Mouse (Mus musculus): ENCODE data around the gene Igflr1.

The Igflr1 gene

DNA sequence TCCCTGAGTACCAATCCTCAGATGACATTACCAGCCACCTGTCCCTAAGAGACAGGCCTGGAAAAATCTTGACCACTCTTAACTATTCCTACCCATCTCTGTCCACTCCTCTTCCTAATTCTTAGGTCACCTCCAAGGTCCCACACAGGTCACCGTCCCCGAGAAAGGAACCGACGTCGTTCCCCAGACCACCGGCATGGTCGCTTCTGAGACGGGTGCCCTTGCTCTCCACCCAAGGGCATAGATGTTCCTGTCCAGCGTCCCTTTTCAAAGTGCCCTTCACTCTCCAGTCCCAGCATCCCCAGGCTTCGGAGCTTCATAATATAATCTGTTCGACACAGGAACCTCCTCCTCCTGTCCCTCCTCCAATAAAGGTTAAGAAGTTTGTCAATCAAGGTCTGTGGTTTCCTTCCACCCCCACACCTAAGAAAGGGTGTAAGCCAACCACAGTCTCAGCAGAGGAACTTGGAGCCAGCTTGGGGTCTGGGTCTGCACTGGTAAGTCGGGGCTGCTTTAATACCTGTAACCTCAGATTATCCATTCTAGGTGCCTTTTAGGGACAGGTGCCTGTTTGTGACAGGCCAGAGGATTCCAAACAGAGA lies at the start of gene Igflr1:
TSS of gene Igflr1 (plus strand) at position 458 of the 602 bp plus-strand sequence.
- in situ Hi-C loops (cut with MboI; ENCODE audit: unreplicated experiment in 2 of 2) = no loop called here

GRCm38 (mm10) chr7:30518325-30518724 lies 46.9 kb upstream of the Igflr1 start:
- in situ Hi-C loops (cut with MboI; ENCODE audit: unreplicated experiment in 2 of 2) = no loop called here

DNA sequence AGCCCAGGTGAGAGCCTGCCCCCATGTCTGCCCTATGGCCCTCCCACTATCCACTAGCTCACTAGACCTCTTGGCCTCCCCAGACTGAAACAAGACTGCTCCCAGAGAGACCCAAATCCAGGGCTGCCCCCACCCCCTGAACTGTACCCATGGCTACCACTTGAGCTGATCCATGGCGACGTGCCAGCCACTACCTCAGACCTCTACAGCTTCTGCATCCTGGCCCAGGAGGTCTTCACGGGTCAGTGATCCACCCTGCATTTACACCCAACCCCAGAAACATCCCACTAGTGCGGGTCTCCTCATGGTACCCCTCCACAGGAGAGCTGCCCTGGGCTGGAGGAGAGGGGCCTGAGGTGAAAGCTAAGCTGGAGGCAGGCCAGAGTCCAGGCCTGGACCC lies 44.8 kb upstream of the Igflr1 start:
- in situ Hi-C loops (cut with MboI; ENCODE audit: unreplicated experiment in 2 of 2) = no loop called here

DNA sequence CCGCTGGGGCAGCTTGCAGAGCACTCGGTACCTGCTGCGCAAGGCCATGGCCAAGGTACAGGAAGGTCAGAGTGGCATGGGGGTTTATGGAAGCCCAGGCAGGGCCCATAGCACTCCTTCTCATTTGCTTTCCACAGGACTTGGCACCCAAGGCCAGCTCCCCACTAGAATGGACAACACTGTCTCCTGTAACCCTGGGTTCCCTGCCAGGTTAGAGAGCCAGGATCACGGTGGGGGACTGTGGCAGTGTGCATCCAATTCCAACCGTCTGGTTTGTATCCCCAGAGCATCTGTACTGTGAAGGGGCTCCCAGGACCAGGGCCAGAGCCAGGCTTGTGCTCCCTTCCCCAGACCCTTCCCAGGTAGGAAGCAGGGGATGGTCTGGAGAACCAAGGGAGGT lies 44.4 kb upstream of the Igflr1 start:
- in situ Hi-C loops (cut with MboI; ENCODE audit: unreplicated experiment in 2 of 2) = no loop called here

GRCm38 (mm10) chr7:30522871-30523270 lies 42.4 kb upstream of the Igflr1 start:
- in situ Hi-C loops (cut with MboI; ENCODE audit: unreplicated experiment in 2 of 2) = no loop called here

GRCm38 (mm10) chr7:30524487-30524886 lies 40.7 kb upstream of the Igflr1 start:
- in situ Hi-C loops (cut with MboI; ENCODE audit: unreplicated experiment in 2 of 2) = no loop called here

DNA sequence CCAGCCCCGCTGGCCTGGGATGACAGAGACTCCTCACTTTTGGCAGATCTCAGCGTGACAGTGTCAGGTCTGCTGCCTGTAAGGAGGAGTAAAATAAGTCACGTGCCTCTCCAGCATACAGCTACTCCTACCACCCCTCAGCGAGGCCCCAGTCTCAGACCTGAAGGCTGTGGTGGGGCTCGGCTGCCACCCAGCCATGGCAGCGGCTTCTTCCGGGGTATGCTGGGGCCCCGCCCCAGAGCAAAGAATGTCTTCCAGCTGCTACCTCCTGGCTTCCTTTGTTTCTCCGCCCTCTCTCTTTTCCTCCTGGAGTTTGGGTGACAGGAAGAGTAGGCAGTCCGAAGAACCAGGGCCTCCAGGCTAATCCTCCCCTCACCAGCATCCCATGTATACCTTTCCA lies 39.3 kb upstream of the Igflr1 start:
- in situ Hi-C loops (cut with MboI; ENCODE audit: unreplicated experiment in 2 of 2) = no loop called here

- in situ Hi-C loops (cut with MboI; ENCODE audit: unreplicated experiment in 2 of 2) = no loop called here
These were observed 38.8 kb upstream of the Igflr1 start for GRCm38 (mm10) chr7:30526399-30526798.

DNA sequence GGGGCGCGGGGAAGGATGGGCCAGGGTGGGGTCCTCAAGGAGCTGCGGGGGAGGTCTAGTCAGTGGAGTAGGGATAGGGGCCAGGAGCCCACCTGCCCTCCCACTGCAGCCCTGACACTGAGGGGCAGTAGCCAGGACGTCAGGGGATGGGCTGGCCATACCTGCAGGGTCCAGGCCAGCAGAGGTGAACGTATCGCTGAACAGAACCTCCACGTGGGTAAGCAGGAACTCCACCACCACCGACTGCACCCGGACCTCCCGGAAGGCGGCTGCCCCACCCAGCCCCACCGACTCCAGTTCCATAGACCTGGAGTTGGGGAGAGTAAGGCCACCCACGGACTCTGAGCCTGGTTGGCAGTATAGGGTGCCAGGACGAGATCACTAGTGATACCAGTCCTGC lies 38.2 kb upstream of the Igflr1 start:
- in situ Hi-C loops (cut with MboI; ENCODE audit: unreplicated experiment in 2 of 2) = no loop called here

- in situ Hi-C loops (cut with MboI; ENCODE audit: unreplicated experiment in 2 of 2) = no loop called here
These were observed 33.9 kb upstream of the Igflr1 start for GRCm38 (mm10) chr7:30531291-30531815.

GRCm38 (mm10) chr7:30532931-30533330 lies 32.3 kb upstream of the Igflr1 start:
- in situ Hi-C loops (cut with MboI; ENCODE audit: unreplicated experiment in 2 of 2) = no loop called here

DNA sequence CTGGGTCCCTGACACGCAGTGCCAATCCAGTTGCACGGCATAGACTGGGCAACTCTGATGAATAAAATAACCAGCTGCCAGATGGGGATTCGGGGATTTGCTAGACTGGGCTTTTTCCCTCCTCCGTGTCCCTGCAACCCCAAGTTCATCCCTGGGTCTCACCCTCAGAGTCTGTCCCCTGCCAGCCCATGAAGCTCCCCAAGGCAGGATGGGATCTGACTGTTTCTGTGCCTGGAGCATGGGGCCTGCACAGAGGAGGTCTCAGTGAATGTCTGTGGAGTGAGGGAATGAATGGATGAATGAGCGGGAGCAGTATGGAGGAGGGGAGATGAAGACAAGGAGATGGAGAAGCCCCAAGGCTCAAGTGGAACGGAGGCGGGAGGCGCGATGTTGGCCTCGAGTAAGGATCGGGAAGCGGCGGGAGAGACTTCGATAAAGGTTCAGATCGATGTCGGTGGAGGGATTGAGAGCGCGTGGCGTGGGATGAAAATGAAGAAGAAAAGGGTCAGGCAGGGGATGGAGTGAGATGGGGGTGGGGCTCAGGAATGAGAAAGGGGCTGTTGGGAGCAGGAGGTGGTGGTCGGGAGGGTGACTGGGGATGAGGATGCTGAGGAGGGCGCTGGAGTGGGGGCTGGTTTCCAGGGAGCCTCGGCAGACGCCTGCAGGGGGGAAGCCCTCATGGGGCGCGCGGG lies 31.1 kb upstream of the Igflr1 start:
- in situ Hi-C loops (cut with MboI; ENCODE audit: unreplicated experiment in 2 of 2) = no loop called here

- in situ Hi-C loops (cut with MboI; ENCODE audit: unreplicated experiment in 2 of 2) = no loop called here
These were observed 30.3 kb upstream of the Igflr1 start, which contains the start of gene Arhgap33 for GRCm38 (mm10) chr7:30534633-30535577. TSS of gene Arhgap33 (minus strand) at chr7:30535060.

DNA sequence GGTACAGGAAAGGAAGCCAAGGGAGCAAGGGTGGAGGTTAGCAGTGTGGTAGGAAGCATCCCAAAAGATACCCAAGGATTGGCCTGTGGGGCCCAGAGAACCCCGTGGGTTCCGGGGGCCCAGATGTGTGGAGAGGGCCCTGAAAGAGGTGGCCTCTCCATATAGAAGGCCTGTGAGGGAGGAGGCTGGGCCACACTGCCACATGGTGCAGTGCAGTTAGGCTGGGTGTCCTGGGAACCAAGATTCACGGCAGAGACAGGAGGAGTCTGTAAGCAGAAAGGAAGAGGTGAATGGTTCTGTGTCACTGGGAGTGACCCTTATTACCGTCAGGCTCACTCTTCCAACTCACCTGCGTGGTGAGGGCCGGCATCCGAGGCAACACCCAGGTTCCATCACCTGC lies 24.7 kb upstream of the Igflr1 start:
- in situ Hi-C loops (cut with MboI; ENCODE audit: unreplicated experiment in 2 of 2) = no loop called here

- in situ Hi-C loops (cut with MboI; ENCODE audit: unreplicated experiment in 2 of 2) = no loop called here
These were observed 20.9 kb upstream of the Igflr1 start for GRCm38 (mm10) chr7:30544327-30544726.

DNA sequence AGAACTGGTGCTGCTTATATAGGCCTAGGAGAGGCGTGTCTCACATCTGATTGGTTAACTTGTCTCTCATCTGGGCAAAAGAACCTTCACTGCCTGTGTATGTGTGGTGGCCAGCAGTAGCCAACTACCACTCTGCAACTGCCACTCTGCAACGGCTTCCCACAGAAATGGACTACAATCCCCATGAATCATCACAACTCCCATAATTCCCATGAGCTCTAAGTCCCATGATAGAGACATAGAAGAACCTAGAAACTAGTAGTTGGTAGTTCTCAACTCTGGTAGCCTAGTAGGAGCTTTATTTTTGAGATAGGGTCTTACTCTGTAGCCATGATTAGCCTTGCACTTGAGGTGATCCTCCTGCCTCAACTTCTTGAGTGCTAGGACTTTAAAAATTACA lies 15.3 kb upstream of the Igflr1 start:
- in situ Hi-C loops (cut with MboI; ENCODE audit: unreplicated experiment in 2 of 2) = loop anchor here in 1 of 2 experiments (5.0 kb wide), 1 partner anchor 58 kb away; the partner anchor contains the start of gene Prodh2

- in situ Hi-C loops (cut with MboI; ENCODE audit: unreplicated experiment in 2 of 2) = no loop called here
These were observed 14.6 kb upstream of the Igflr1 start for GRCm38 (mm10) chr7:30550603-30551002.

- in situ Hi-C loops (cut with MboI; ENCODE audit: unreplicated experiment in 2 of 2) = no loop called here
These were observed 13.7 kb upstream of the Igflr1 start for GRCm38 (mm10) chr7:30551445-30552101.

DNA sequence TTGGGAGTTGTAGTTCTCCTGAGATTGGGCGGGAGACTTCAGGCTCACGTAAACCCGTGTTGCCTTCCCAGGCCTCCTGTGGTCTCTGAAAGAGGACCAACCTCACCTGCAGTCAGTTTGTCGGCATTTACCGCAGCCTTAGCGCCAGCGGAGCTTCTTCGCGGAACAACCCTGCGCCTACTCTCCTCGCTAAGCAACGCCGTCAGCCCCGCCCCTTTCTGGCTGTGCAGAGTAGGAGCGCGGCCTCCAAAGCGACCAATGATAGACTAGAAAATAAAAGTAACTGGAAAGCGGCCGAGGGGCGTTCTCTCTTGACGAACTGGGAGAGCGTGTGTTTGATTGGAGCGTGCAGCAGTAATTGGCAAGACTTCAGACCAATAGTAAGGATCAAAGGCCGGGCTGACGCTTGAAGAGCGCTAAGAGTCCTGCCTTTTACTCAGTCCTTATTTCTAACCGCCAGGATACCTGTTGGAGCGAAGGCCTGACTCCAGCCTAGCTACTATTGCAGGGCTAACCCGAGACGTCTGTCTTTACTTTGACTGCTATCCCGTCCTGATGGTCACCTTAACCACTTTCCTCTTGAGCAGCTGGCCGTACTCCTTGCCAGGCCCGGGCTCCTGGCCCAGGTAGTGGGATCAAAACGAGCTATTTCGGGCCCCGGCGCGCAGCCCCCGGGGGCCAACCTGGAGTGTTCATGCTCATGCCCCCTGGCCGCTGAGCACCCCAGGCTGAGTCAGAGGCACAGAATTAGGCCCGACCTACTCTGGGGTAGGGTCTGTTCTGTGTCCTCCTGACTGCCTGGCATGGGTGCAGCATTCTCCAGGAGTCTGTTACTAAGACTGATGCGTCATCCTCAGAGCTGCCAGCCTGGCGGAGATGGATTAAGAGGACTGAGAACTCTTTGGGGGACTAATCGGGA lies 12.9 kb upstream of the Igflr1 start, which contains the start of the genes Hspb6 and Proser3:
TSS of gene Hspb6 (plus strand) at position 77 of the 919 bp plus-strand sequence.
TSS of gene Proser3 (minus strand) at position 198 of the 919 bp plus-strand sequence.
- in situ Hi-C loops (cut with MboI; ENCODE audit: unreplicated experiment in 2 of 2) = no loop called here
